ENCODE assay signal across 24 mouse cellular contexts in genomic region chr2:26633953-26634530, GRCm38 (mm10). TPM values are rescaled to one million over a fixed set of nuclear protein-coding genes. Genes with fewer than 3 reads are reported as not detected.
A peak's percentile ranks its signal among the peaks of the same experiment; 100 is the strongest.
DNase-seq lines count a peak whose midpoint lies in the region; ATAC-seq and TF ChIP-seq lines count a peak whose summit lies in the region.
"Had no signal": no experiment of that assay in that cellular context is flagged by ENCODE, and none has a peak within 500 bp of the region (broad histone marks: within the 10 kb centered on the region; RNA-seq: fewer than 3 reads in every experiment).

No protein-coding gene starts in this region.

- peaks cover 57% of the 10 kb centered on the region for H3K4me1 ChIP-seq in kidney, embryonic 15.5 days
- peaks cover 95% of the 10 kb centered on the region for H3K4me1 ChIP-seq in neural tube, embryonic 15.5 days
- H3K4me1 ChIP-seq in embryonic fibroblast, embryonic 13.5 days (ENCODE audit: control insufficient read depth, insufficient read depth, low read length) = peaks cover 8% of the 10 kb centered on the region; the same call in 1 of the 2 replicates
- H3K4me1 ChIP-seq in neural tube, embryonic 14.5 days (ENCODE audit: control insufficient read depth, insufficient read depth, low read length) = peaks cover 47% of the 10 kb centered on the region

- H3K4me3 ChIP-seq in kidney, embryonic 15.5 days (replicated peaks) = no peak overlapping the region
- no peak overlapping the region for H3K4me3 ChIP-seq in neural tube, embryonic 15.5 days (replicated peaks)
- H3K4me3 ChIP-seq in embryonic fibroblast, embryonic 13.5 days (ENCODE audit: insufficient read depth, low read length) = no peak overlapping the region
- no peak overlapping the region for H3K4me3 ChIP-seq in neural tube, embryonic 14.5 days (ENCODE audit: low read depth, low read length)
- H3K4me3 ChIP-seq: hindbrain, embryonic 10.5 days had no signal

- peak overlapping the region; percentile 51 for H3K27ac ChIP-seq in kidney, embryonic 15.5 days
- H3K27ac ChIP-seq in neural tube, embryonic 15.5 days (replicated peaks) = no peak overlapping the region
- H3K27ac ChIP-seq in embryonic fibroblast, embryonic 13.5 days (ENCODE audit: insufficient read depth, low read length) = no peak overlapping the region
- no peak overlapping the region for H3K27ac ChIP-seq in neural tube, embryonic 14.5 days (ENCODE audit: low read depth, low read length)
- H3K27ac ChIP-seq: hindbrain, embryonic 10.5 days had no signal

- no peak for TF ChIP-seq CTCF in embryonic fibroblast, embryonic 13.5 days (IDR thresholded peaks at IDR 0.05; ENCODE audit: borderline replicate concordance, insufficient read depth, low read length)

- no peak for DNase-seq in kidney, postnatal 14 days
- peak; percentile 29 for DNase-seq in neural tube, embryonic 10.5 days (ENCODE audit: extremely low spot score, low spot score)
- DNase-seq in adrenal gland, postnatal 10 days = no peak
- no peak for DNase-seq in thymus, postnatal 14 days
- DNase-seq: cerebellum, adult 9-10 months; left cerebral cortex, postnatal 4 days; lung, adult 2 months; right cerebral cortex, adult 18-20 months had no signal

- WGBS in kidney, embryonic 15.5 days = 73% methylated on average over 4 of the region's 4 CpGs
- WGBS in neural tube, embryonic 15.5 days = 77% methylated on average over 4 of the region's 4 CpGs
- 73% methylated on average over 4 of the region's 4 CpGs for WGBS in neural tube, embryonic 14.5 days

- H3K9me3 ChIP-seq in kidney, embryonic 15.5 days (replicated peaks) = no peaks in the 10 kb centered on the region
- no peaks in the 10 kb centered on the region for H3K9me3 ChIP-seq in neural tube, embryonic 15.5 days (replicated peaks)
- H3K9me3 ChIP-seq in neural tube, embryonic 14.5 days (ENCODE audit: control insufficient read depth, low read length) = no peaks in the 10 kb centered on the region
- H3K9me3 ChIP-seq: hindbrain, embryonic 10.5 days had no signal

- H3K27me3 ChIP-seq in kidney, embryonic 15.5 days = no peaks in the 10 kb centered on the region
- H3K27me3 ChIP-seq in neural tube, embryonic 15.5 days (replicated peaks) = no peaks in the 10 kb centered on the region
- H3K27me3 ChIP-seq in neural tube, embryonic 14.5 days (ENCODE audit: control insufficient read depth, insufficient read depth, low read length) = no peaks in the 10 kb centered on the region

- H3K4me2 ChIP-seq in kidney, embryonic 15.5 days = no peak overlapping the region
- H3K4me2 ChIP-seq in neural tube, embryonic 15.5 days = no peak overlapping the region
- no peak overlapping the region for H3K4me2 ChIP-seq in neural tube, embryonic 14.5 days (ENCODE audit: low read depth, low read length)

- no peak overlapping the region for H3K9ac ChIP-seq in kidney, embryonic 15.5 days
- H3K9ac ChIP-seq in neural tube, embryonic 15.5 days (replicated peaks) = no peak overlapping the region
- 0 out of 2 replicates have a peak overlapping the region, but pooled peaks have one; percentile 16 for H3K9ac ChIP-seq in neural tube, embryonic 14.5 days (replicated peaks; ENCODE audit: low read depth, low read length)

- H3K36me3 ChIP-seq in kidney, embryonic 15.5 days = peaks cover 49% of the 10 kb centered on the region
- peaks cover 42% of the 10 kb centered on the region for H3K36me3 ChIP-seq in neural tube, embryonic 15.5 days
- peaks cover 38% of the 10 kb centered on the region for H3K36me3 ChIP-seq in neural tube, embryonic 14.5 days (ENCODE audit: control insufficient read depth, insufficient read depth, low read length)

- TF ChIP-seq POLR2A in embryonic fibroblast, embryonic 13.5 days (IDR thresholded peaks at IDR 0.05; ENCODE audit: low read depth, low read length) = peak; percentile 34; the same call in 1 of the 2 replicates

- no peak for ATAC-seq in kidney, embryonic 15.5 days (replicated peaks; ENCODE audit: low FRiP score)
- no peak for ATAC-seq in neural tube, embryonic 15.5 days (ENCODE audit: low FRiP score)
- ATAC-seq in neural tube, embryonic 14.5 days (ENCODE audit: low read depth) = no peak
- ATAC-seq: activated CD4-positive, CD25-positive, alpha-beta regulatory T cell, adult 4 months; forebrain, embryonic 14.5 days; inflammation-experienced regulatory T-cells, adult 6 months had no signal

RNA-seq across cellular contexts. Expression of gene Fam69b, which starts 5.8 kb away (rescaled TPM):
- 32.9 and 33.1 TPM in 2 replicates for polyA plus RNA-seq in kidney, embryonic 15.5 days (2015; fragmentation: Nextera tagmentation; extraction: Ambion mirVana)
- polyA plus RNA-seq in neural tube, embryonic 15.5 days (2015; fragmentation: Nextera tagmentation; extraction: Ambion mirVana) = 121 and 145 TPM in 2 replicates
- polyA plus RNA-seq in embryonic fibroblast, embryonic 13.5 days (2011; ENCODE audit: insufficient read length, low read depth, missing spikeins) = 12.0 and 16.3 TPM in 2 replicates
- polyA plus RNA-seq in neural tube, embryonic 14.5 days (2014; fragmentation: Nextera tagmentation; extraction: Ambion mirVana) = 123 and 139 TPM in 2 replicates
- total RNA-seq in adrenal gland, postnatal 10 days (2021) = 10 to 100 TPM in 1 of 2 experiments, 1 to 10 TPM in 1; 9.1 to 17.1 TPM

RNA-seq across cellular contexts. Expression of gene Agpat2, which starts 29.8 kb away (rescaled TPM):
- polyA plus RNA-seq in kidney, embryonic 15.5 days (2015; fragmentation: Nextera tagmentation; extraction: Ambion mirVana) = 41.7 and 47.7 TPM in 2 replicates
- 5.5 and 13.6 TPM in 2 replicates for polyA plus RNA-seq in neural tube, embryonic 15.5 days (2015; fragmentation: Nextera tagmentation; extraction: Ambion mirVana)
- polyA plus RNA-seq in embryonic fibroblast, embryonic 13.5 days (2011; ENCODE audit: insufficient read length, low read depth, missing spikeins) = 21.4 and 22.4 TPM in 2 replicates
- polyA plus RNA-seq in neural tube, embryonic 14.5 days (2014; fragmentation: Nextera tagmentation; extraction: Ambion mirVana) = 2.7 and 4.1 TPM in 2 replicates
- 100 to 1,000 TPM; 333 to 433 TPM for total RNA-seq in adrenal gland, postnatal 10 days (2021)

RNA-seq across cellular contexts. Expression of gene Lcn4, which starts 37.0 kb away (rescaled TPM):
- not detected in 2 replicates for polyA plus RNA-seq in kidney, embryonic 15.5 days (2015; fragmentation: Nextera tagmentation; extraction: Ambion mirVana)
- polyA plus RNA-seq in neural tube, embryonic 15.5 days (2015; fragmentation: Nextera tagmentation; extraction: Ambion mirVana) = not detected in 2 replicates
- polyA plus RNA-seq in embryonic fibroblast, embryonic 13.5 days (2011; ENCODE audit: insufficient read length, low read depth, missing spikeins) = not detected in 2 replicates
- not detected in 2 replicates for polyA plus RNA-seq in neural tube, embryonic 14.5 days (2014; fragmentation: Nextera tagmentation; extraction: Ambion mirVana)
- not detected for total RNA-seq in adrenal gland, postnatal 10 days (2021)
- total RNA-seq: adrenal gland, postnatal 36 days; gastrocnemius, adult 18-20 months; granulocyte monocyte progenitor cell, adult 5-6 weeks; layer of hippocampus, adult 8-10 months; left cerebral cortex, adult 18-20 months; left cerebral cortex, postnatal 4 days had no signal
- polyA plus RNA-seq: forebrain, embryonic 14.5 days; heart, embryonic 16.5 days; hindbrain, embryonic 10.5 days; lung, adult 2 months; small intestine, adult 2 months; urinary bladder, adult 2 months had no signal

RNA-seq across cellular contexts. Expression of gene Gm20532, which starts 47.6 kb away (rescaled TPM):
- polyA plus RNA-seq in kidney, embryonic 15.5 days (2015; fragmentation: Nextera tagmentation; extraction: Ambion mirVana) = not detected in 2 replicates
- polyA plus RNA-seq in neural tube, embryonic 15.5 days (2015; fragmentation: Nextera tagmentation; extraction: Ambion mirVana) = not detected in 2 replicates
- polyA plus RNA-seq in embryonic fibroblast, embryonic 13.5 days (2011; ENCODE audit: insufficient read length, low read depth, missing spikeins) = not detected in 2 replicates
- not detected in 2 replicates for polyA plus RNA-seq in neural tube, embryonic 14.5 days (2014; fragmentation: Nextera tagmentation; extraction: Ambion mirVana)
- total RNA-seq in adrenal gland, postnatal 10 days (2021) = not detected
- total RNA-seq: adrenal gland, postnatal 36 days; gastrocnemius, adult 18-20 months; granulocyte monocyte progenitor cell, adult 5-6 weeks; layer of hippocampus, adult 8-10 months; left cerebral cortex, adult 18-20 months; left cerebral cortex, postnatal 4 days had no signal
- polyA plus RNA-seq: activated CD4-positive, CD25-positive, alpha-beta regulatory T cell, adult 4 months; forebrain, embryonic 14.5 days; heart, embryonic 16.5 days; hindbrain, embryonic 10.5 days; inflammation-experienced regulatory T-cells, adult 6 months; lung, adult 2 months; small intestine, adult 2 months; urinary bladder, adult 2 months had no signal

RNA-seq across cellular contexts. Expression of gene Egfl7, which starts 54.2 kb away (rescaled TPM):
- polyA plus RNA-seq in kidney, embryonic 15.5 days (2015; fragmentation: Nextera tagmentation; extraction: Ambion mirVana) = 218 and 219 TPM in 2 replicates
- 76.5 and 94.1 TPM in 2 replicates for polyA plus RNA-seq in neural tube, embryonic 15.5 days (2015; fragmentation: Nextera tagmentation; extraction: Ambion mirVana)
- 11.0 and 13.7 TPM in 2 replicates for polyA plus RNA-seq in embryonic fibroblast, embryonic 13.5 days (2011; ENCODE audit: insufficient read length, low read depth, missing spikeins)
- 37.4 and 64.3 TPM in 2 replicates for polyA plus RNA-seq in neural tube, embryonic 14.5 days (2014; fragmentation: Nextera tagmentation; extraction: Ambion mirVana)
- 100 to 1,000 TPM; 210 to 304 TPM for total RNA-seq in adrenal gland, postnatal 10 days (2021)
